Mouse (Mus musculus) left cerebral cortex, postnatal 36 days (tissue): ENCODE measurements around the gene Hist3h2a. TPM values are rescaled to one million over a fixed set of nuclear protein-coding genes. Genes with fewer than 3 reads are reported as not detected.

Source experiments
- DNase-seq, 2 experiments: peaks; one replicate each; pipeline ENCODE4 v3.0.0; 2021 to 2022; ENCODE audit warnings: low spot score in 2 of 2, mixed read lengths in 1 of 2
- intact Hi-C: fragments of 180-260 bp; cut with DNase I; formaldehyde crosslinking; loops from one replicate; pipeline ENCODE4 v1.15.1; 2025
- total RNA-seq, 2 experiments: library from RNA; stranded (reverse); gene quantifications; 2 replicates each; pipeline ENCODE4 v1.2.3; 2021

The Hist3h2a gene
- total RNA-seq, 2 experiments from 2014 or later = 60.9 to 64.1 TPM

- intact Hi-C loops = loop anchor here (5.0 kb wide), 1 partner anchor 208 kb away; the partner anchor contains the start of gene Guk1
- DNase-seq = no peak
Observed at GRCm38 (mm10) chr11:58983691-58984341, 29.3 kb downstream of the Hist3h2a start.

- DNase-seq = no peak
- intact Hi-C loops = loop anchor here (5.0 kb wide), 1 partner anchor 208 kb away; the partner anchor contains the start of gene Guk1
Observed at GRCm38 (mm10) chr11:58984657-58985056, 30.2 kb downstream of the Hist3h2a start.

DNA sequence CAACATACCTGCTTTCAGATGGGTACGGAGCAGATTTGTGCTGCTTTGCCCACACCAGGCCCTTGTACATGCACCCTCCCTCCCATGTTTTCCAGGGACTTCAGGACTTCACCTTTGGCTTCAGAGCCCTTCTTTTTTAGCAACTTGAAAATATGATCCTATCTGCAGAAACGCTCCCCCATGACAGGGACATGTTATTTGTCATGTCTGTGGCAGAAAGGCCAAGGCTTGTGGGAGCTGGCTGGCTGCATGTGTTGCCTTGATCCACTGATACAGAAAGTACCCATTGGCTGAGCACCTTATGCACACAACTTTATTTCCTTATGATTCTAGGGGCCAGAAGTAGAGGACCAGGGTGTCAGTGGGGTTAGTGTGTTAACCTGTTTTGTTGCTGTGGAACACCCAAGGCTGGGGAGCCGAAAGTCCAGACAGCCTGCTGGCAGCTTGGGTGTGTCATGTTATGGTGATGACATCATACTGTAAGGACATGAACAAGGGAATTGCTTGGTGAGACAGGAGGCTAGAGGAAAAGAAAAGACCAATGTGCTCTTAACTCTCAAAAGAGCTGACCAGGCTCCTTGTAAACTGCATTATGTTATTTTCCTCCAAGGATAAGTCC, 30.9 kb downstream of the Hist3h2a start:
- intact Hi-C loops = no loop called here
- DNase-seq = no peak

DNA sequence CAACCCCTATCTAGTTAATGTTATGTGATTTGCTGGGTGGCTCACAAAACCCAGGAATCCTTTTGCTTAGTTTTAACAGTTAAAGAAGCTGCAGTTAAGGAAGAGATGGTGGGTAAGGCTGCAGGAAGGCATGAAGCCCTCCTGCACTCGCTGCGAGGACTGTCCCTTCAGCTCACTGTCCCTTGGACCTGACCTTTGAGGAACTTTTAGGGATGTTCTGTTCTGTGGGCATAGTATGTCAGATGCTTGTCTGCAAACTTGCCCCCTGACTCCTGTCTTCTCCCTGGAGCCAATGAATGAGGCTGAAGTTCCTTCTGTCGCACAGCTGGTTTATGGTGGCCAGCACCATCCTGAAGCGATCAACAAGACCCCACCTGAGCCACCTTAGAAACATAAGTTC, 34.7 kb downstream of the Hist3h2a start:
- intact Hi-C loops = no loop called here
- DNase-seq = no peak

GRCm38 (mm10) chr11:58990141-58990540, 35.7 kb downstream of the Hist3h2a start:
- DNase-seq = no peak
- intact Hi-C loops = no loop called here

DNA sequence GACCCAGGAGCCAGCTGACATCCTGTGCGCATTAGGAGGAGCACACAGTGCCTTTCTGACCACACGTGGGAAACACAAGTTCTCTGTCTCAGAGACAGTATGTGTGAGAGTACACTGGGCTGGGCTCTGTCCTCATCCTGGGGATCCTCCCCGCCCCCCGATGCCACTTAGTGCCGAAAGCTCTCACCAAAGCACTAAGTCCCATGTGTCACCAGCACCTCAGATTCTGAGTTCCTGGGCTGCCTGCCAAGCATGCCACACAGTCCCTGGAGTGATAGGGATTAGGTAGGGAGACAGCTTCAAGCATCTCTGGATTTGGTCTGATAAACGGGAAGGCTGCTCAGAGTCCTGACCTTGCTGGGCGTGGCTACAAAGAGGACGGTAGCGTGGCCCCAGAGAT, 36.3 kb downstream of the Hist3h2a start:
- intact Hi-C loops = no loop called here
- peak in 1 of 2 experiments; percentile 41 for DNase-seq

GRCm38 (mm10) chr11:58991911-58992310, 37.4 kb downstream of the Hist3h2a start:
- intact Hi-C loops = no loop called here
- DNase-seq = no peak

DNA sequence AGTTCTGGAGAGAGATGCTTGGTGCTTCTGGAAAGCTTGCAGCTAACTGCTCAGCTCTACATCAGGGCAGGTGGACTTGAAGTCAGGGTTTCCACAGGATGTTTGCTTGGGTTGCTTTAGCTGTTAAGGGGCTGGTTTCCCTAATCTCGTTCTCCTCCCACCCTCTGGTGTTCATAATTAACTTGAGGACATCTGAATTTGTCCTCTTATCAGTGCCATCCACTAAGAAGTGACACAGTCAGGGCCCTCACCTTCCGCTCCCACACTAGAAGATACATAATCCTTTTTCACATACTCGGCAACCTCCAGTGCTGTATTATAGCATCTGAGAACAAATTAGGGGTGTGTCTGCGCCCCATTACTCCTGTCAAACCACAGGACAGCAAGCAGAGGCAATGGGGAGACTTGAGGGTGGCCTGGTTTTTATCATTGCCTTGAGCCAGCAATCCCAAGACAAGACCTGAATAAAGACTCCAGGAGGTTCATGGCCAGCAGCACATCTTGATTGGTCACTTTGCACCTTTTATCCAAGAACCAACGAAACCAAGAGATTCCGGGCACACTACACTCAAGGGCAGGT, 38.7 kb downstream of the Hist3h2a start:
- DNase-seq = no peak
- intact Hi-C loops = no loop called here

GRCm38 (mm10) chr11:58994337-58994826, 39.9 kb downstream of the Hist3h2a start:
- intact Hi-C loops = no loop called here
- no peak for DNase-seq

DNA sequence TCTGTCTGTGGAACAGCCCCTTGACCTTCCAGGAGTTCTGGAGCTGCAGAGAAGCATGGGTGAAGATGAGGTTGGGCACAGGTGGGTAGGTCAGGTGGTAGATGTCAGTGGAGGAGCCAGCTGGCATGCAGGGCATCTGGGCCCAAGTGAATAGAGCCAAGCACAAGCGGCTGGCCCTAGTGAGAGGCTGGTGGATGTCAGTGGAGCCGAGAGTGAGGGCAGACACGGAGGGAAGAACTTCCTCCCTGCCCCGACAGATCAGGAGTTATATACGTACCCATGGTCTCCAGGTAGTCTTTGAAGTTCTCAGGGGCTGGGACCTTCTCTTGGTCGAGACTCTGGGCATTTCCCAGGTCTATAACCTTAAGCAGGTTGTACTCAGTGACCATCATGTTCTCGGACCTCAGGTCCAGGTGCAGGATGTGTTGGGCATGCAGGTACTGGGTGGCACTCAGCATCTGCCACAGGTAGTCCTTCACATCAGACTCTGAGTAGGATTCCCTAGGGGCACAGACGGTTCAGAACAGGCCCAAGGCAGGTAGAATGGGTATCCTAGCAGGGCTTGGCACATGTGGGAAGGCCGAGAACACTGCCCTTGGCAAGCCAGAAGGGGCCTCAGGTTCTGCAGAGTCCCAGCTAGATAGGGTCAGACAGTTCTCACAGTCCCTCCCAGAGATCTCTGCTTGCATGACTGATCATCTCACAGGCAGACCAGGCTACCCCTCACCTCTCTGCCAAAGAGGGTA, 40.7 kb downstream of the Hist3h2a start:
- DNase-seq = no peak
- intact Hi-C loops = no loop called here

DNA sequence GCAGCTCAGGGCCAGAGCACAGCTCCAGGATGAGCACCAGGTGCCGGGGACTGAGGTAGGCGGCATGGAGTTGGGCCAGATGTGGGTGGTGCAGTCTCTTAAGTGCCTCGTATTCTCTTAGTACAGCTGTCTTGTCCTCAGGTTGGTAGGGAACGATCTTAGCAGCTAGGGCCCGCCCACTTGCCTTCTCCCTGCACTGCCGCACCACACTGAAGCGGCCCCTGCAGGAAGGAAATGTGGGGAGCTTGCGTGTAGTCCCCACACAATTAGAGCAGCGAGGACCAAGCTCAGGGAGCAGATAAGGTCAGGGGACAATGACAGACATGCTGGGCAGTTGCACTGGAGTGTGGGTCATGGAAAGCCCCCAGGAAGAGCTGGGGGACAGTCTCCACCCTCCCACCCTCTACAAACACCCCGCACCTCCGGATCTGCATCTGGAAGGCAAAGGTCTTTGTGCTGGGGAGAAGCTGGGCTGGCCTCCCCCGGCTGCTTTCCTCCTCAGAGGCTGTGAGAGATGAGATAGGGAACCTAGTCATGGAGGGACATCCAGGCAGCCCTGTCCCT, 41.4 kb downstream of the Hist3h2a start:
- peak in 1 of 2 experiments; percentile 47 for DNase-seq

GRCm38 (mm10) chr11:58997541-58997940, 43.1 kb downstream of the Hist3h2a start:
- intact Hi-C loops = no loop called here
- no peak for DNase-seq

More for the DNA sequence above, 41.4 kb downstream of the Hist3h2a start:
- intact Hi-C loops = no loop called here

GRCm38 (mm10) chr11:58999158-58999557, 44.7 kb downstream of the Hist3h2a start:
- no peak for DNase-seq
- intact Hi-C loops = no loop called here

- intact Hi-C loops = no loop called here
- DNase-seq = no peak
Observed at GRCm38 (mm10) chr11:58999830-59000229, 45.3 kb downstream of the Hist3h2a start.

DNA sequence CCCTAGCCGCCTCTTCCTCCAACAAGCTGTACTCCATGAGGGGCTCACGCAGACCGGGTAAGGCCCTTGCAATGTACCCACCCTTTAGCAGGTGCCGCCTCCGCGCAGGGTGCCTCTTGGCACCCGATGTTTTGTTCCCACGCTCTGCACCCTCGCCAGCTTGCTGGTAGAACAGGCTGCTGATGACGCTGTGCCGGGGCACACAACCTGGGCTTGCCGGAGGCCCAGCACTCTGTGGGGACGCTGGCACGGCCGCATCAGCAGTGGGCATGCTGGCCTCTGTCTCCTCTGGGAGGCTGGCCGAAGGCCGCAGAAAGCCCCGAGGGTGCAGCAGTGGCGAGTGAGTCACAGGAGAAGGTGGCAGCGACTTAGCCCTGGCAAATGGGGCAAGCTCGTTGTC, 46.1 kb downstream of the Hist3h2a start:
- DNase-seq = peak; percentile 46 to 69
- intact Hi-C loops = no loop called here

- no peak for DNase-seq
- intact Hi-C loops = no loop called here
Observed at GRCm38 (mm10) chr11:59002327-59003079, 48.0 kb downstream of the Hist3h2a start.
